Mouse (Mus musculus): Measurements from ENCODE around the gene Gfy. TPM values are rescaled to one million over a fixed set of nuclear protein-coding genes. Genes with fewer than 3 reads are reported as not detected.

Gfy gene
- polyA plus RNA-seq, 1 experiment from 2014 or later = not detected

- no peak overlapping the region for H3K4me2 ChIP-seq (replicated peaks; ENCODE audit: low read depth, low read length)
- TF ChIP-seq EP300 (IDR thresholded peaks at IDR 0.05) (no peak), CTCF (IDR thresholded peaks at IDR 0.05) (no peak)
- 9% methylated on average over 8 of the region's 8 CpGs for WGBS
- ATAC-seq = no peak
- H3K9me3 ChIP-seq (ENCODE audit: low read length) = no peaks in the 10 kb centered on the region
- H3K9ac ChIP-seq (replicated peaks; ENCODE audit: low read depth) = no peak overlapping the region
- no peak overlapping the region for H3K4me3 ChIP-seq (ENCODE audit: low read depth, low read length)
- no peaks in the 10 kb centered on the region for H3K4me1 ChIP-seq (ENCODE audit: insufficient read depth, low read depth, low read length)
- no peak overlapping the region for H3K27ac ChIP-seq (ENCODE audit: low read length)
- no peaks in the 10 kb centered on the region for H3K36me3 ChIP-seq (ENCODE audit: insufficient read depth, low read length)
- H3K27me3 ChIP-seq (replicated peaks; ENCODE audit: insufficient read depth, low read length) = peaks cover 4% of the 10 kb centered on the region
- no peak for DNase-seq (ENCODE audit: low spot score)
These were observed 12.5 kb upstream of the Gfy start for GRCm38 (mm10) chr7:45191803-45192363.

DNA sequence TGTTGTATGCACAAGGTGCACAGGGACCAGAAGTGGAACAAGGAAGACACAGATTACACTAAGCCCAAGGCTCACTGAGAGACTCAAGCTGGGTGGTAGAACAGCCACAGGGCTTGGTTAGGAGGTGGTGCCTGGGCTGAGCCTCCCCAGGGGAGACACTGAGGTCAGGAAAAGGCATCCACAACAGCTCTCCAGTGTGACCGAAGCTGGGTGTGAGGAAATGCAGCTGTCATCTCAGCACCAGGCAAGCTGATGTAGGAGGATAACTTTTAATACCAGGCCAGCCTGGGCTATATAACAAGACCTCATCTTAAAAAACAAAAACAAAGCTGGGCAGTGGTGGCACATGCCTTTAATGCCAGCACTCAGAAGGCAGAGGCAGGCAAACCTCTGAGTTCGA, 11.8 kb upstream of the Gfy start:
- ATAC-seq (no peak), DNase-seq (ENCODE audit: low spot score) (no peak)
- no peaks in the 10 kb centered on the region for H3K9me3 ChIP-seq (ENCODE audit: low read length)
- no peaks in the 10 kb centered on the region for H3K4me1 ChIP-seq (ENCODE audit: insufficient read depth, low read depth, low read length)
- H3K27me3 ChIP-seq (replicated peaks; ENCODE audit: insufficient read depth, low read length) = peaks cover 4% of the 10 kb centered on the region
- no peak overlapping the region for H3K4me2 ChIP-seq (replicated peaks; ENCODE audit: low read depth, low read length)
- H3K36me3 ChIP-seq (ENCODE audit: insufficient read depth, low read length) = no peaks in the 10 kb centered on the region
- H3K27ac ChIP-seq (ENCODE audit: low read length) = no peak overlapping the region
- WGBS = 48% methylated on average over 2 of the region's 2 CpGs
- no peak overlapping the region for H3K9ac ChIP-seq (replicated peaks; ENCODE audit: low read depth)
- TF ChIP-seq EP300 (IDR thresholded peaks at IDR 0.05) (no peak), CTCF (IDR thresholded peaks at IDR 0.05) (no peak)
- H3K4me3 ChIP-seq (ENCODE audit: low read depth, low read length) = no peak overlapping the region

- DNase-seq (ENCODE audit: low spot score) (no peak), ATAC-seq (no peak)
- Histone ChIP-seq H3K27me3 (replicated peaks; ENCODE audit: insufficient read depth, low read length) (peaks cover 10% of the 10 kb centered on the region), H3K27ac (ENCODE audit: low read length) (no peak overlapping the region), H3K4me3 (ENCODE audit: low read depth, low read length) (no peak overlapping the region), H3K4me2 (replicated peaks; ENCODE audit: low read depth, low read length) (no peak overlapping the region), H3K36me3 (ENCODE audit: insufficient read depth, low read length) (no peaks in the 10 kb centered on the region), H3K9ac (replicated peaks; ENCODE audit: low read depth) (no peak overlapping the region), H3K9me3 (ENCODE audit: low read length) (no peaks in the 10 kb centered on the region), H3K4me1 (ENCODE audit: insufficient read depth, low read depth, low read length) (no peaks in the 10 kb centered on the region)
- TF ChIP-seq CTCF (IDR thresholded peaks at IDR 0.05) = no peak
- TF ChIP-seq EP300 (IDR thresholded peaks at IDR 0.05) = no peak
- WGBS = 87% methylated on average over 6 of the region's 6 CpGs
These were observed 10.8 kb upstream of the Gfy start for GRCm38 (mm10) chr7:45190186-45190585.

DNA sequence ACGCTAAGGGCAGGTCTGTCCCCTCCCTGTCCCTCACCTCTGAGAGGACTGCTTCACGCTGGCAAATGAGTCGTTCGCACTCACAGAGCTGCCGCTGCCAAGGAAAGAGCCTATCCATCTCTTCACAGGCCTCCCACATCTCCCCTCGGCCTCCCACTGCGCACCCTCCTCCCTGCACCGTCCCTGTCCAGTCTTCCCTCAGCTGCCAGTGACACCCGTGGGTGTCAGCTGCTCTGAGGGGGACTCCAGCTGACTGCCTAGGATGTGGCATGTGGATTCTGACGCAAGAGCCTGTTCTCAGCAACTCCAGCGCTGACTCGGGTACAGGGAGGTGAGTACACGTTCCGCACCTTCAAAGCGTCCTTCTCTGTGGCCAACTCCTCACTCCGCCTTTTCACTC, 10.2 kb upstream of the Gfy start:
- H3K4me2 ChIP-seq (replicated peaks; ENCODE audit: low read depth, low read length) = no peak overlapping the region
- H3K36me3 ChIP-seq (ENCODE audit: insufficient read depth, low read length) = no peaks in the 10 kb centered on the region
- no peak for DNase-seq (ENCODE audit: low spot score)
- no peak for ATAC-seq
- H3K27me3 ChIP-seq (replicated peaks; ENCODE audit: insufficient read depth, low read length) = peaks cover 10% of the 10 kb centered on the region
- H3K4me3 ChIP-seq (ENCODE audit: low read depth, low read length) = no peak overlapping the region
- no peaks in the 10 kb centered on the region for H3K4me1 ChIP-seq (ENCODE audit: insufficient read depth, low read depth, low read length)
- TF ChIP-seq EP300 (IDR thresholded peaks at IDR 0.05) (no peak), CTCF (IDR thresholded peaks at IDR 0.05) (no peak)
- H3K27ac ChIP-seq (ENCODE audit: low read length) = no peak overlapping the region
- H3K9ac ChIP-seq (replicated peaks; ENCODE audit: low read depth) = no peak overlapping the region
- 41% methylated on average over 16 of the region's 16 CpGs for WGBS
- H3K9me3 ChIP-seq (ENCODE audit: low read length) = no peaks in the 10 kb centered on the region

- WGBS = 72% methylated on average over 7 of the region's 7 CpGs
- Histone ChIP-seq H3K9ac (replicated peaks; ENCODE audit: low read depth) (no peak overlapping the region), H3K4me1 (ENCODE audit: insufficient read depth, low read depth, low read length) (peaks cover 4% of the 10 kb centered on the region; the same call in 1 of the 2 replicates), H3K9me3 (ENCODE audit: low read length) (no peaks in the 10 kb centered on the region), H3K4me2 (replicated peaks; ENCODE audit: low read depth, low read length) (no peak overlapping the region), H3K27me3 (replicated peaks; ENCODE audit: insufficient read depth, low read length) (peaks cover 39% of the 10 kb centered on the region), H3K4me3 (ENCODE audit: low read depth, low read length) (no peak overlapping the region), H3K27ac (ENCODE audit: low read length) (no peak overlapping the region), H3K36me3 (ENCODE audit: insufficient read depth, low read length) (no peaks in the 10 kb centered on the region)
- ATAC-seq = no peak
- no peak for DNase-seq (ENCODE audit: low spot score)
- TF ChIP-seq CTCF (IDR thresholded peaks at IDR 0.05) = no peak
These were observed 6.6 kb upstream of the Gfy start for GRCm38 (mm10) chr7:45185921-45186320.

GRCm38 (mm10) chr7:45183672-45184071, 4.3 kb upstream of the Gfy start:
- WGBS = 54% methylated on average over 7 of the region's 7 CpGs
- H3K27me3 ChIP-seq (replicated peaks; ENCODE audit: insufficient read depth, low read length) = peaks cover 59% of the 10 kb centered on the region
- H3K9me3 ChIP-seq (ENCODE audit: low read length) = no peaks in the 10 kb centered on the region
- H3K27ac ChIP-seq (ENCODE audit: low read length) = no peak overlapping the region
- H3K4me2 ChIP-seq (replicated peaks; ENCODE audit: low read depth, low read length) = no peak overlapping the region
- H3K4me3 ChIP-seq (ENCODE audit: low read depth, low read length) = no peak overlapping the region
- DNase-seq (ENCODE audit: low spot score) (no peak), ATAC-seq (no peak)
- no peak overlapping the region for H3K9ac ChIP-seq (replicated peaks; ENCODE audit: low read depth)
- H3K36me3 ChIP-seq (ENCODE audit: insufficient read depth, low read length) = no peaks in the 10 kb centered on the region
- H3K4me1 ChIP-seq (ENCODE audit: insufficient read depth, low read depth, low read length) = peaks cover 4% of the 10 kb centered on the region; the same call in 1 of the 2 replicates
- no peak for TF ChIP-seq EP300 (IDR thresholded peaks at IDR 0.05)
- TF ChIP-seq CTCF (IDR thresholded peaks at IDR 0.05) = no peak

GRCm38 (mm10) chr7:45182606-45183005, 3.2 kb upstream of the Gfy start:
- Histone ChIP-seq H3K27me3 (replicated peaks; ENCODE audit: insufficient read depth, low read length) (peaks cover 63% of the 10 kb centered on the region), H3K4me2 (replicated peaks; ENCODE audit: low read depth, low read length) (peak overlapping the region; percentile 54), H3K4me1 (ENCODE audit: insufficient read depth, low read depth, low read length) (peaks cover 4% of the 10 kb centered on the region; the same call in 1 of the 2 replicates), H3K9ac (replicated peaks; ENCODE audit: low read depth) (no peak overlapping the region), H3K4me3 (ENCODE audit: low read depth, low read length) (peak overlapping the region; percentile 25), H3K27ac (ENCODE audit: low read length) (no peak overlapping the region), H3K36me3 (ENCODE audit: insufficient read depth, low read length) (no peaks in the 10 kb centered on the region), H3K9me3 (ENCODE audit: low read length) (no peaks in the 10 kb centered on the region)
- DNase-seq (ENCODE audit: low spot score) (no peak), ATAC-seq (peak; percentile 34; the same call in 1 of the 2 replicates)
- WGBS = 11% methylated on average over 11 of the region's 11 CpGs
- TF ChIP-seq EP300 (IDR thresholded peaks at IDR 0.05) (no peak), CTCF (IDR thresholded peaks at IDR 0.05) (peak; percentile 16)

Measured in lung, postnatal 0 days (tissue).